Mouse (Mus musculus) forebrain, postnatal 0 days (tissue): ENCODE measurements around the gene Cradd. TPM values are rescaled to one million over a fixed set of nuclear protein-coding genes. Genes with fewer than 3 reads are reported as not detected.

ENCODE experiments used
- ATAC-seq: fragments of 200-750 bp; cut with Nextera tagmentation; 2 replicates; pipeline ENCODE4 v1.8.0; 2017; ENCODE audit warnings: mild to moderate bottlenecking, moderate library complexity
- DNase-seq: peaks from one replicate; pipeline ENCODE4 v3.0.0-alpha.2; 2015
- H3K27ac ChIP-seq: fragments of 300-500 bp; sonication (generic); 2 replicates; pipeline ENCODE4 v1.5.1; 2014; ENCODE audit warnings: low read depth, mild to moderate bottlenecking, antibody characterized with exemption, low read length, moderate library complexity, mixed read lengths
- H3K27me3 ChIP-seq: fragments of 300-500 bp; sonication (generic); 2 replicates; pipeline ENCODE4 v1.6.1; 2014; ENCODE audit warnings: mild to moderate bottlenecking, low read length, mixed read lengths; ENCODE audit not compliant: insufficient read depth
- H3K36me3 ChIP-seq: fragments of 300-500 bp; sonication (generic); 2 replicates; pipeline ENCODE4 v1.6.1; 2014; ENCODE audit warnings: mild to moderate bottlenecking, moderate library complexity; ENCODE audit not compliant: insufficient read depth
- H3K4me1 ChIP-seq: fragments of 300-500 bp; sonication (generic); 2 replicates; pipeline ENCODE4 v1.6.1; 2014; ENCODE audit warnings: antibody characterized with exemption; ENCODE audit not compliant: insufficient read depth
- H3K4me2 ChIP-seq: fragments of 300-500 bp; sonication (generic); 2 replicates; pipeline ENCODE4 v1.6.1; 2014; ENCODE audit warnings: low read depth, mild to moderate bottlenecking, moderate library complexity
- H3K4me3 ChIP-seq: fragments of 300-500 bp; sonication (generic); 2 replicates; pipeline ENCODE4 v1.5.1; 2014; ENCODE audit warnings: low read depth, low read length, mixed read lengths
- H3K9ac ChIP-seq: fragments of 300-500 bp; sonication (generic); 2 replicates; pipeline ENCODE4 v1.6.1; 2014; ENCODE audit warnings: mild to moderate bottlenecking
- H3K9me3 ChIP-seq: fragments of 300-500 bp; sonication (generic); 2 replicates; pipeline ENCODE4 v1.6.1; 2016; ENCODE audit warnings: low read length
- CTCF ChIP-seq: sonication (generic); IDR thresholded peaks from 2 replicates; pipeline ENCODE4 v1.5.1; 2016; ENCODE audit warnings: antibody characterized with exemption, control low read depth, low read depth
- WGBS: fragments of 180-500 bp; shearing (Covaris S2); extraction: QIAGEN DNeasy Blood & Tissue Kit; methylation state at CpG from one replicate; pipeline ENCODE4 v1.1.7; 2014; 5-methylcytosine and 5-hydroxymethylcytosine counted together
- polyA plus RNA-seq: library from polyadenylated mRNA; unstranded; fragments of >200 nt; fragmentation: Nextera tagmentation; extraction: Ambion mirVana; gene quantifications from 2 replicates; pipeline ENCODE4 v1.2.1, GENCODE M21; 2015
- total RNA-seq: library from RNA; depleted of rRNA; stranded (reverse); fragments of >200 nt; gene quantifications from 2 replicates; pipeline ENCODE4 v1.2.3, GENCODE M21; 2014

Gene Cradd
- total and polyA plus RNA-seq, 2 experiments from 2014 or later: 8.3 to 10.3 TPM

- Histone ChIP-seq H3K4me3 (no peak overlapping the region), H3K4me2 (peak overlapping the region; percentile 38; the same call in 1 of the 2 replicates), H3K9ac (no peak overlapping the region), H3K27me3 (no peaks in the 10 kb centered on the region), H3K36me3 (no peaks in the 10 kb centered on the region), H3K9me3 (no peaks in the 10 kb centered on the region), H3K27ac (no peak overlapping the region), H3K4me1 (peaks cover 12% of the 10 kb centered on the region)
- ATAC-seq (no peak), DNase-seq (no peak)
- TF ChIP-seq CTCF: no peak
- 50% methylated on average over 3 of the region's 3 CpGs for WGBS
These were observed 69.9 kb downstream of the Cradd start for GRCm38 (mm10) chr10:95254046-95254445.

- Histone ChIP-seq H3K27ac (no peak overlapping the region), H3K4me3 (no peak overlapping the region), H3K9ac (no peak overlapping the region), H3K27me3 (no peaks in the 10 kb centered on the region), H3K36me3 (no peaks in the 10 kb centered on the region), H3K9me3 (no peaks in the 10 kb centered on the region), H3K4me1 (peaks cover 12% of the 10 kb centered on the region), H3K4me2 (no peak overlapping the region)
- no peak for TF ChIP-seq CTCF
- ATAC-seq: no peak
- WGBS: 74% methylated on average over 16 of the region's 16 CpGs
- no peak for DNase-seq
These were observed 72.3 kb downstream of the Cradd start for GRCm38 (mm10) chr10:95251674-95252073.

DNA sequence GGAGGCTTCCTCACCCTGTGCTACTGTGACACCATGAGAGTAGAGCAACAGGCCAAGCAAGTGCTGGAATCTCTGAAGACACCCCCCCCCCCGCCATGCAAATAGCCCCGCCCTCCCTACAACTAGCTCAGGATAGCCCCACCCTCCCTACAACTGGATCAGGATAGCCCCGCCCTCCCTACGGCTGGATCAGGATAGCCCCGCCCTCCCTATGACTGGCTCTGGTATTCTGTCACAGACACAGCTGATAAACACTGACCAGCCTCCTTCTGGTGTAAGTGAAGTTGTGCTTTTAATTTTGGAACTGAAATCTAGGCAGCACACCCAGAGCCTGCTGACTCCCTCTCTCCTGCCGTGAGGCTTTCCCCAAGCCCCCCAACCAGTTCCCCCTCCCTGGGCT is 75.6 kb downstream of the Cradd start:
- H3K4me2 ChIP-seq: no peak overlapping the region
- H3K4me1 ChIP-seq: no peaks in the 10 kb centered on the region
- no peak overlapping the region for H3K27ac ChIP-seq
- H3K36me3 ChIP-seq: no peaks in the 10 kb centered on the region
- no peak for TF ChIP-seq CTCF
- H3K9me3 ChIP-seq: no peaks in the 10 kb centered on the region
- H3K9ac ChIP-seq: no peak overlapping the region
- ATAC-seq (no peak), DNase-seq (no peak)
- no peak overlapping the region for H3K4me3 ChIP-seq
- no peaks in the 10 kb centered on the region for H3K27me3 ChIP-seq
- 49% methylated on average over 6 of the region's 6 CpGs for WGBS

DNA sequence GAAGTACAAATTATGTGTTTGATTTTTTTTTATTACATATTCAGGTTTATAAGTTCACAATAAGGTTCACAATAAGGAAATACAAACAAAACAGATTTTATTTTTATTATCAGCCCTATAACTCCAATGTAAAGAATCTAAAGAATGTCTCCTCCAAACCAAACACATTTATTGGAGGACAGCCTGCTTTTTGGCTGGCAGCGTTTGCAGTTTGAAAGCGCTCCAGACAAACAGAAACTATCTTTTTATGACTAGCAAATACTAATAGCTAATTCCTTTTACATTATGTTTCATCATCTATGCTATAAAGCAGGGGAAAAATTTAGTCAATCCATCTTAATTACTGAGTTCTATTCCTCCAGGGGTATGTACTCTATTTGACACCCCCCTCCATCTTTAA is 77.2 kb downstream of the Cradd start:
- no peak for TF ChIP-seq CTCF

GRCm38 (mm10) chr10:95245680-95245982 is 78.3 kb downstream of the Cradd start:
- Histone ChIP-seq H3K4me3 (no peak overlapping the region), H3K27ac (no peak overlapping the region), H3K4me1 (no peaks in the 10 kb centered on the region), H3K9me3 (no peaks in the 10 kb centered on the region), H3K36me3 (no peaks in the 10 kb centered on the region), H3K9ac (no peak overlapping the region), H3K27me3 (no peaks in the 10 kb centered on the region), H3K4me2 (no peak overlapping the region)
- ATAC-seq: peak; percentile 73
- peak; percentile 66 for DNase-seq
- WGBS: 76% methylated on average over 2 of the region's 2 CpGs
- peak; percentile 70 for TF ChIP-seq CTCF

More for the DNA sequence above, 77.2 kb downstream of the Cradd start:
- no peaks in the 10 kb centered on the region for H3K27me3 ChIP-seq
- no peaks in the 10 kb centered on the region for H3K9me3 ChIP-seq
- no peaks in the 10 kb centered on the region for H3K36me3 ChIP-seq
- no peak overlapping the region for H3K4me2 ChIP-seq
- H3K4me1 ChIP-seq: no peaks in the 10 kb centered on the region
- 57% methylated on average over 2 of the region's 2 CpGs for WGBS
- H3K27ac ChIP-seq: no peak overlapping the region
- no peak overlapping the region for H3K9ac ChIP-seq
- ATAC-seq: no peak
- DNase-seq: no peak
- H3K4me3 ChIP-seq: no peak overlapping the region

DNA sequence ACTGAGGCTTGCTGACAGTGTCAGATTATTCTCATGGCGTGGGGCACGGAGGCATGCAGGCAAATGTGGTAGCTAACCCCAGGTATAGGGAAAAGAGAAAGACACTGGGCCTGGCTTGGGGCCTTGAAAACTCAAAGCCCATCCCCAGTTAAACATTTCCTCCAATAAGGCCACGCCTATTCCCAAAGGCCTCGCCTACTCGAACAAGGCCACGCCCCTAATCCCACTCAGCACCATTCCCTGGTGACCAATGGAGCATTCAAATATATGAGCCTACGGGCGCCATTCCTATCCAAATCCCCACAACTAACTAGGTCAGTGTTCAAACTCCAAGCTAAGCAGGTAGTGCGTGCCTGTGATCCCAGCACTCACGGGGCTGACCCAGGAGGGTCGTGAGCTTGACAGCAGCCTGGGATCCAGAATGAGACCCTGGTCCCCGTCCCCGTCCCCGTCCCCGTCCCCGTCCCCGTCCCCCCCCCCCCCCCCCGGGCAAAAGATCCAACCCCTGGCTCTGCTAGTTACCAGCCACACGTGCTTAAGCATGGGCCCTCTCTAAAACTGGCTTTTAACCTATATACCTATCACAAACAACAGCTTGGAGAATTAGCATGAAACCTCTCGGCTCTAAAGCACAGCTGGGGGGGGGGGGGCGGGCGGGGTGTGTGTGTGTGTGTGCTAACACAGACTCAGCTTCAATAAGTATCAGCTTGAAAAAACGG is 78.8 kb downstream of the Cradd start:
- Histone ChIP-seq H3K27me3 (no peaks in the 10 kb centered on the region), H3K9me3 (no peaks in the 10 kb centered on the region), H3K9ac (no peak overlapping the region), H3K4me3 (no peak overlapping the region), H3K36me3 (no peaks in the 10 kb centered on the region), H3K27ac (no peak overlapping the region), H3K4me2 (no peak overlapping the region), H3K4me1 (no peaks in the 10 kb centered on the region)
- ATAC-seq (peak; percentile 18; the same call in 1 of the 2 replicates), DNase-seq (no peak)
- TF ChIP-seq CTCF: no peak
- 43% methylated on average over 22 of the region's 23 CpGs for WGBS

DNA sequence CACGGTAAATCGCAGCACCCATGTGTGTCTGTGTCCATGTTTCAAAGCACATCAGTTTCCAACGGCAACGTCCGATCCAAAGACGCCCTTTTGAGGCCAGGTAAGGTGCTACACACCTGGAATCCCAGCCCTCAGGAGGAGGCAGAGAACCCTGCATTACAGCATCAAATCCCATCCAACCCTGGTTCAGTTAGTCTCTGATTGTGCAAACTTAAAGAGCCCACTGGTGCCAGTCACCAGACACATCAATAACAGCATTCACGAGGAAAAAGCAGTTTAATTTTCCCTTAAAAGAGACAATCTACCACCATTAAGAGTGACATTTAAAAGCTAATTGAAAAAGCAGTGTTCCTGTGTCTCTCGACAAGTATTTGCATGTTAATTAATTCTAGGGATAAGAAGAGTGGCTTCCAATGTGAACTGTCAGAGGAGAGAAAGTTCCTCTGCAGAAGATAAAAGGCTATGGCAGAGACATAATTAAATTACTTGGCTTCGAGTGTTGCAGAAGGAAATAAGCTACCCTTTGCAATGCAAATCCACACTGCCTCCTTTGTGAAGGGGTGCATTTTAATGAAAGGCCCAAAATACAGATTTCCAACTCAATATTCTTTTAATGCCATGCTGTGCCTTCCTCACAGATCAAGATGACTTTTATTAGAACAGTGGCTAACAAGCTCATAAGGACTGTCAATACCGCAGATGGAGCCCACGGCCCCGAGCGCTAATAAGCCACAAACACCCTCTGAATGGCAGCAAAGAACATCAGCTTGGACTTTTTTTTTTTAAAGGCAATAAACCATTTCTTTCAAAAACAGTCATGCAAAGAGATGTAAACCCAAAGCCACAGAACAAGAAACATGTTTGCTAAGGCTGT is 84.5 kb downstream of the Cradd start:
- H3K27me3 ChIP-seq: no peaks in the 10 kb centered on the region
- no peaks in the 10 kb centered on the region for H3K9me3 ChIP-seq
- no peak overlapping the region for H3K9ac ChIP-seq
- H3K4me1 ChIP-seq: peaks cover 9% of the 10 kb centered on the region
- 19% methylated on average over 13 of the region's 13 CpGs for WGBS
- peak overlapping the region; percentile 57 for H3K27ac ChIP-seq
- ATAC-seq (peak; percentile 84), DNase-seq (peak; percentile 59)
- no peaks in the 10 kb centered on the region for H3K36me3 ChIP-seq
- no peak overlapping the region for H3K4me2 ChIP-seq
- H3K4me3 ChIP-seq: no peak overlapping the region
- no peak for TF ChIP-seq CTCF
